Mouse (Mus musculus): Measurements from ENCODE around the gene Catsperb. TPM values are rescaled to one million over a fixed set of nuclear protein-coding genes. Genes with fewer than 3 reads are reported as not detected.
"Not testable (repeated sequence)": the region's sequence is repeated elsewhere in the genome, so short reads cannot be mapped to it uniquely, and the experiment has no call there.

The Catsperb gene
- 0.06 TPM in 1 of 2 replicates, not detected in the other for polyA plus RNA-seq (2012; rRNA removed)

DNA sequence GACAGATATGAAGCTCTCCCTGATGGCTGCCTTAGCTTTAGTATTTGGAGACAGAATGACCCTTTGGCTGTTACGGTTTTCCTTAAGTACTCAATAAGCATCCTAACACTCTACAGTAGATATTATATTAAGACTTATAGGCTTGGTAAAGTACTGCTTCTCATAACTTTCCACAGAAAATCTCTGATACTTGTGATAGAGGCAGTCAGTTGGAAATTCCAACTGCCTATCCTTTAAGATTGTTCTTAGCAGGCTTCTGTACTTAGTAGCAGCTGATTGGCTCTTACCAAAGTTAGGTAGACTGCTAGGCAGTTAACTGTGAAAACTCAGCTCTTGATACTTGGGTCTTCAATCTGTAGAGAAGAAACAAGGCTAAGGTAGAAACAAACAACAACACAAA is at the start of gene Catsperb:
Gene Catsperb (plus strand): TSS at position 301 of the 400 bp plus-strand sequence.
- DNase-seq (ENCODE audit: low read depth): not testable (repeated sequence)

DNA sequence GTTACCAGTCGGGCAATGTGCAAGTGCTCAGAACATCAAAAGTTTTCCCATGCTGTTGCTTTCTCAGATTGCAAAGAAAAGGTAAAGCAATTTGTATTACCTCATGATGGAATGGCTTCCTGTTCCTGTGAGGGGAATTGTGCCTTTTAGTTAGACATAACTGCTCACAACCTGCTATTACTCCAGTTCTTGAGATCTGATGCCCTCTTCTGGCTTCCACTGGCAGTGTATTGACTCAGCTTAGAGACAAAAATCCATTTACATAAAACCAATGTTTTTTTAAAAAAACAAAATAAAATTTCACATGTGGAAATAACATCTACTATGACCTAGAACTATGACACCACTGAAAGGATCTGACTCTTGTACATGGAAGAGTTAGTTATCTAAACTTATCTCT is 43.0 kb upstream of the Catsperb start:
- DNase-seq (ENCODE audit: low read depth): not testable (repeated sequence)

DNA sequence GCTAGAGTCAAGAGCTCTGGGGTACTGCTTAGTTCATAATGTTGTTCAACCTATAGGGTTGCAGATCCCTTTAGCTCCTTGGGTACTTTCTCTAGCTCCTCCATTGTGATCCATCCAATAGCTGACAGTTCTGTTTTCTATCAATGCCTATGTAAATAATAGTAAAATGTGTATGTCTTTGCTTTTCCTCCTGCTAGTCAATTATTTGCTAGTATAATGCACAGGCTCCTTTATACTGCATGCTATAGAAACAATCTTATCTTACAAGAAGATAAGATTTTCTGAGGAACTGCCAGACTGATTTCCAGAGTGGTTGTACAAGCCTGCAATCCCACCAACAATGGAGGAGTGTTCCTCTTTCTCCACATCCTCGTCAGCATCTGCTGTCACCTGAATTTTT is 23.0 kb upstream of the Catsperb start:
- DNase-seq (ENCODE audit: low read depth): not testable (repeated sequence)

DNA sequence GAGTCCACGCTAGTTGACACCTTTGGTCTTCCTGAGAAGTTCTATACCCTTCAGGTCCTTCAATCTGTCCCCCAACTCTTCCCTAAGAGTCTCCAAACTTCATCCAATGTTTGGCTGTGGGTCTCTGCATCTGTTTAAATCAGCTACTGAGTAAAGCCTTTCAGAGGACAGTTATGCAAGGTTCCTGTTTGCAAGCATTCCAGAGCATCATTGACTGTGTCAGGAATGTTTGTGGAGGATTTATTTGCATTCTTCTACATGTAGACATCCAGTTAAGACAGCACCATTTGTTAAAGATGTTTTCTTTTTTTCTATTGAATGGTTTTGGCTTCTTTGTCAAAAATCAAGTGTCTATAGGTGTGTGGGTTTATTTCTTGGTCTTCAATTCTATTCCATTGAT is 21.7 kb downstream of the Catsperb start:
- DNase-seq (ENCODE audit: low read depth): no peak

DNA sequence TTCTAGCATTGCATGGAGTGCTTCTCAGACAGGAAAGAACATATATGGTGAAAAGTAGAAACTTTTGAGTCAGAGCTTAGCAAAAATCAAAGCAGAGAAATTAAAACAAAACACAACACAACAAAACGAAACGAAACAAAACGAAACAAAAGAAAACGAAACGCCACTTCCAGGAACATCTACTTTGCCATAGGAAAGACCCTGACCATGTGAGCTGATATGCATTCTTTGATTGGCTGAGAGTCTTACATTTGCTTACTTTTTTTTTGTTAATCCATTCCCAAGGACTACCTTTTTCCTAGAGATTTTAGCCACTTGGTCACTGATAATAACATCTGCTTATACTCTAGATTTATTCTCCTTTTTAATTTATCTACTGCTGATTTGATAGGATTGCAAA is 57.6 kb downstream of the Catsperb start:
- no peak for DNase-seq (ENCODE audit: low read depth)

DNA sequence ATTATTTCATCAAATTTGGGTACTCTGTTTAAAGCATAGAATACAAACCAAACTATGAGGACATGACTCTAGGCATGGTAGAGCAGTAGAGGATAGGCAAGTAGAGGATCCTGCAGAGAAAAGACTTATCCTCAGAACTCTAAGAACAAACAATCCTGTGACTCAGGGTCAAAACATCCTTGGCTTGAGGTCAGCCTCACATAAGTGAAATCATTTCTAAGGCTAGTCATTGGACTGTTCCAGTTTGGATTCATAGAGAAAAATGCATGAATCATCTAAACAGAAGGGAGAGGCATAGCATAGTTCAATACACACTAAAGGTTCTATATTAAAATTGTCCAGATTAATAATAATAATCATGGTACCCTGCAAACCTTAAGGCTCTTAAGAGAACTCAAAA is 79.1 kb downstream of the Catsperb start:
- DNase-seq (ENCODE audit: low read depth): no peak

DNA sequence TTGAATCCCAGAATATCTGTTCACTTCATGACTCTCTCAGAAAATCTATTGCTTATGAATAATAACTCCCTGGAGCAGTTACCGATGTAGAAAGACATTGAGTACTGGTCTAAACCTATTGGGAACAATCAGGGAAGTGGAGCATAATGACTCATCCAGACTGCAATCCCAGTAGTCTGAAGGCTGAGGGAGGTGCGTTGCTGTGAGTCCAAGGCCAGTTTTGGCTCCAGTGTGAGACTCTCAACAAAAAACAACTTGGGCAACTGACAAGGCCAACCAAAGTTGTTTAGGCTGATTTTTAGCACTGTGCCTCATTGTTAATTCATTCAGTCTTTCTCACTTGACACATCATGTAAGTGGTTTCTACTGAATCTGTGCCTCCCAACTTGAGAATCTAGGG is 106.9 kb downstream of the Catsperb start:
- DNase-seq (ENCODE audit: low read depth): not testable (repeated sequence)

DNA sequence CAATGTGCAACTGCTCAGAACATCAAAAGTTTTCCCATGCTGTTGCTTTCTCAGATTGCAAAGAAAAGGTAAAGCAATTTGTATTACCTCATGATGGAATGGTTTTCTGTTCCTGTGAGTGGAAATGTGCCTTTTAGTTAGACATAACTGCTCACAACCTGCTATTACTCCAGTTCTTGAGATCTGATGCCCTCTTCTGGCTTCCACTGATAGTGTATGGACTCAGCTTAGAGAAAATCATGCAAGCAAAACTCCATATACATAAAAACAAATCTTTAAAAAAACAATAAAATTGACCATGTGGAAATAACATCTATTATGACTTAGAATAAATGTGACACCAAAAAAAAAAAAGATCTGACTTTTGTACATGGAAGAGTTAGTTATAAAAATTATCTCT is 202.2 kb downstream of the Catsperb start:
- DNase-seq (ENCODE audit: low read depth): not testable (repeated sequence)

DNA sequence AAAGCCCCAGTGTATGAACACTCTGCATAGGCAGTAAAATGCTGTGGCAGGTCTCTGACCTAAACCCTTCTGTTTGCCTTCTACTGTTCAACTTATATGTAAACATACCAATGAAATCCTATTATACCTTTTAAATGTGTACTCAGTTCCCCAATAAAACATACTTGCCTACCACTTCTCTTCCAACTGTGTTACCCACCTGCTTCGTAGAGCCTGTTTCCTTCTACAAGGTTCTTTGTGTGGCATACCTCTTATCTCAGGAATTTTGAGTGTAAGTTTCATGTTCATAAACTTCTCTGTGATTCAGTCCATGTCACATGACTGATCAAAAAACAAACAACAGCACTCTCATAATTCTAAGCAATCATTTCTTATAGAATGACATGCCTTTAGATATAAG is 228.7 kb downstream of the Catsperb start:
- no peak for DNase-seq (ENCODE audit: low read depth)

DNA sequence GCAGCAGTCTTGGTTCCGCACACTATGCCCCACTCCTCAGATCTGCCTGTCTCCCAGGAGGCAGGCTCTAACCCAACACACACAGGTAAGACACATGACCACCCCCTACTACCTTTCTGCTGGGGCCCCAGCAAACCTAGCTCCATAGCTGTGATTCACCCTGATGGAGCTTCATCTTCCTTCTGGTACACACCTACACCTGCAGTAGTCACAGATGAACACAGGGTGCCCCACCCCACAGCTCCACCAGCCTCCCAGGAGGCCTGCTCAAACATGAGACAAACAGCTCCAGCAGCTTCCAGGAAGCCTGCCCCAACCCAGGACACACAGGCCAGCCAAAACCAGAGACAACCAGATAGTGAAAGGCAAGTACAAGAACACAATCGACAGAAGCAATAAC is 263.0 kb downstream of the Catsperb start:
- DNase-seq (ENCODE audit: low read depth): no peak
